Mouse (Mus musculus): Measurements from ENCODE around the gene Cdkn1a. TPM values are rescaled to one million over a fixed set of nuclear protein-coding genes. Genes with fewer than 3 reads are reported as not detected.
A peak's percentile ranks its signal among the peaks of the same experiment; 100 is the strongest.

Gene Cdkn1a
- polyA plus RNA-seq, 1 experiment, result 197 TPM

DNA sequence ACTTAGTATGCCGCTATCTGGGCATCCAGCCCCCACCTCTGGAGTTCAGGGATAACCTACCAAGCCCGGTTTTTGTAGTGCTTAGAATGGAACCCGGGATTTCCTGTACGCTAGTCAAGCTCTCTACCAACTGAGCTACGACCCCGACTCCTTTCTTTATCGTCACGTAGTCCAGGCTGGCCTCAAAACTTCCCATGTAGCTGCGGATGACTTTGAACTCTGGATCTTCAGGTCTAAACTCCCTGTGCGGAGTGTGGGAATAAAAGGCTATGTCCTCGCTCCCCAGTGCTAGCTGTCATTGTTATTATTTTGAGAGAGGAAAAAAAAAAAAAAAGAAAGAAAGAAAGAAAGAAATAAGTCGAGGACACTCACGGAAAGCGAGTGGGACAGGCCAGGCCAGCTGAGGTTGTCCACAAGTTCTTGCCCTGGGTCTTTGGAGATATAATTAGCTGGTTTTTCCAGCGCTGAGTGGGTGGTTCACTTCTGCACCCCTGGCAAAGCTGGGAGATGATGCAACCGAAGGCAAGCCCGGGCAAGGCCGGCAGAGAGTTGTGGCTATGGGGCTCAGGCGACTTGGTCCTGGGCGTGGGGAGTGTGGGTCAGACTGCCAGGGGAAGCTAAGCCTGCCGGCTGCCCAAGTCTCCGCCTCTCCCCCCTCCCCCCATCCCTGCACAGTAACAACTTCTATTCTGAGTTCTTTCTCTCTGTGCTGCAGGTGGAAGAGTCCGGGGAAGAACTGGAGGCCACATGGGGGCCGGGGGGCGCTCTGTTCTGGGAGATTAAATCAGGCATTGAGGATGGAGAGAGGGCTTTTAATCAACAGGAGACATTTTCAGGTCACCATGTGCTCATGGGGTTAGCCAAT lies 12.0 kb upstream of the Cdkn1a start:
- H3K4me3 ChIP-seq (ENCODE audit: insufficient read depth, low read length), result peak overlapping the region; percentile 90
- peak overlapping the region; percentile 100 for H3K27ac ChIP-seq (ENCODE audit: insufficient read depth, low read depth, low read length)
- H3K4me1 ChIP-seq (ENCODE audit: control insufficient read depth, insufficient read depth, low read length), result peaks cover 38% of the 10 kb centered on the region
- TF ChIP-seq CTCF (IDR thresholded peaks at IDR 0.05; ENCODE audit: low read depth, low read length) (no peak), POLR2A (IDR thresholded peaks at IDR 0.05; ENCODE audit: borderline replicate concordance, low read depth, low read length) (no peak)

DNA sequence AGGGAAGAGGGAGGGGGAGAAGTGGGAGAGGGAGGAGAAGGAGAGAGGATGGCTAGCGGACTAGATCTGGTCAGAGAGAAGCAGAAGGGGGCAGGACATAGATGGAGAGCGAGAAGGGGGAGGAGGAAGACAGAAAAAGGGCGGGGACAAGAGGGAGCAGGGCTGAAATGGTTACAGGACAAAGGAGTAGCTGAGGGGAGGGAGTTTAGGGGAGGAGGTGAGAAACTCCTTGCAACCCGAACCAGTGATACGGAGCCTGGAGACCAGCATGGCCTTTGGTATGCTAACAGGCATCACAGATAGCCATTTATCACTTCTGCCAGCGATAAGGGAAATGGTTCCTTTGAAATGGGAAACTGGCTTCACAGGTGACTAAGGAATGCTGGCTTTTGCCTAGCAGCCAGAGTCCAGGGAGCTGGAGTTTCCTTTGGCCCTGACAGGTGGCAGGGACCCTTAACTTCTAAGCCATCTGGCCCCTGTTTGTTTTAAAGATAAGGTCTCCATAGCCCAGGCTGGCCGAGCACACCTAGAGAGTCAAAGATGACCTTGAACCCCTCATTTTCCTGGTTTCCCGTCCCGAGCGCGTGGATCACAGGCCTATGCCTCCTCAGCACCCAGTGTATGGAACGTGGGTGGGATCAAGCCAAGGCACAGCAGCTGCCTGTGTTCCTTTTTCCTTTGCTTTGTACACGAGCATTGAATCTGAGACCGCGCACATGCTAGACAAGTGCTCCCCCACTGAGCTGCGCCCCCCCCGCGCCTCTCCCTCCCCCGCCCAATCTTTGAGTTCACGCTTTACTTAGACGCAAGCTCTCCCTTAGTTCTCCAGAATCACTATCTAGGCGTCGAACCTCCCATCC lies 9.8 kb upstream of the Cdkn1a start:
- H3K4me3 ChIP-seq (ENCODE audit: insufficient read depth, low read length), result peak overlapping the region; percentile 37
- TF ChIP-seq POLR2A (IDR thresholded peaks at IDR 0.05; ENCODE audit: borderline replicate concordance, low read depth, low read length) (no peak), CTCF (IDR thresholded peaks at IDR 0.05; ENCODE audit: low read depth, low read length) (no peak)
- H3K4me1 ChIP-seq (ENCODE audit: control insufficient read depth, insufficient read depth, low read length), result peaks cover 34% of the 10 kb centered on the region
- H3K27ac ChIP-seq (ENCODE audit: insufficient read depth, low read depth, low read length), result peak overlapping the region; percentile 84

DNA sequence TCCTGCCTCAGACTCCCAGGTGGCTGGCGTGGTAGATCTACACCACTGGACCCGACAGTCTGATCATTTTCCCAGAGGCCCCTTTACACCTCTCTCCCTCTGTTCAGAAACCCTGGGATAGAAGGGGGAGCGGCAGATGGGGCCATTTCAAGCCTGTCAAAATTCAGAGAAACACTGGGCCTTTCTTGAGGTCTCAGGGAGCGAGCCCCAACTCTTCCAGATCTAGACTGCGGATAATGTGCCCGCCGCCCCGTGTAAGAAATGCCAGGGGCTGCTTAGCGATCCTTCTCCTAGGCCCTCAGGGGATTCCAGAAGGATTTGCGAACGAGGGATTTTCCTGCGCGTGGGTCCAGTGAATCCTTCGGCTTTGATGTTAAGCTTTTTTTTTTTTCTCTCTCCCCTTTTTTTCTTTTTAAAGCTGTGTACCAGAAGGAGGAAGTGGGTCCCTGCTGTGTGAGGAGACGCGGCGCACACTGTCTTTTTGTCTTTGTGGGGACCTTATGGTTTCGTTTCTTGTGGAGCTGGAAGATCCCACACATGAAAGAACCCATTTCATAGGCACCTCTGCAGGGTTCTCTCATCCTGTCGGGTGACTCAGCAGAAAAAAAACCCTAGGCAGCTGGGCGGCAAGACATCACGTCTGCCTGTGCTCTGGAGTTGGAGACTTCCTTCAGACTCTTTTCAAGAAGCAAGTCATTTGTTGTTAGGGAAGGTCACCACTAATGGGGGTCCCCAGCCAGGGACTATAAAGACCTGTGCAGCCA lies 9.0 kb upstream of the Cdkn1a start:
- H3K4me1 ChIP-seq (ENCODE audit: control insufficient read depth, insufficient read depth, low read length), result peaks cover 32% of the 10 kb centered on the region
- no peak for TF ChIP-seq CTCF (IDR thresholded peaks at IDR 0.05; ENCODE audit: low read depth, low read length)
- TF ChIP-seq POLR2A (IDR thresholded peaks at IDR 0.05; ENCODE audit: borderline replicate concordance, low read depth, low read length), result no peak
- H3K4me3 ChIP-seq (ENCODE audit: insufficient read depth, low read length), result peak overlapping the region; percentile 29
- peak overlapping the region; percentile 84 for H3K27ac ChIP-seq (ENCODE audit: insufficient read depth, low read depth, low read length)

DNA sequence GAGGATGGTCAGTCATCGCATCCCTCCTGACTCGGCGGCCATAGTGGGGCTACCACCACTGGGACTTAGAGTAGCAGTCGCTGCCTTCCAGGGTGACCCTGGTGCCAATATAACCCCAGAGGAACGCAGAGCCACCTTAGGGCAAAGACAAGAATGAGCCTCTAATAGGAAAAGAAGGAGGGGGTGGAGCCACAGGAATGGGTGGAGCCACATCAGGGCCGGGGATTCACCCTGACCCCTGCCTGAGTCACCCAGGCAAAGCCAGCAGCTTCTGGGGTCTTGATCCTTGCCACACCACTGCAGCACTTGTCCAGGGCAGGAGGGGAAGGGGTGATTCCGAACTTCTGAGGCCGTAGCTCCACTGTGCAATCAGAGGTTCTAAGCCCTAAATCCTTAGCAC lies 7.2 kb upstream of the Cdkn1a start:
- Histone ChIP-seq H3K27ac (ENCODE audit: insufficient read depth, low read depth, low read length) (no peak overlapping the region), H3K4me1 (ENCODE audit: control insufficient read depth, insufficient read depth, low read length) (peaks cover 24% of the 10 kb centered on the region), H3K4me3 (ENCODE audit: insufficient read depth, low read length) (no peak overlapping the region)
- no peak for TF ChIP-seq POLR2A (IDR thresholded peaks at IDR 0.05; ENCODE audit: borderline replicate concordance, low read depth, low read length)
- no peak for TF ChIP-seq CTCF (IDR thresholded peaks at IDR 0.05; ENCODE audit: low read depth, low read length)

DNA sequence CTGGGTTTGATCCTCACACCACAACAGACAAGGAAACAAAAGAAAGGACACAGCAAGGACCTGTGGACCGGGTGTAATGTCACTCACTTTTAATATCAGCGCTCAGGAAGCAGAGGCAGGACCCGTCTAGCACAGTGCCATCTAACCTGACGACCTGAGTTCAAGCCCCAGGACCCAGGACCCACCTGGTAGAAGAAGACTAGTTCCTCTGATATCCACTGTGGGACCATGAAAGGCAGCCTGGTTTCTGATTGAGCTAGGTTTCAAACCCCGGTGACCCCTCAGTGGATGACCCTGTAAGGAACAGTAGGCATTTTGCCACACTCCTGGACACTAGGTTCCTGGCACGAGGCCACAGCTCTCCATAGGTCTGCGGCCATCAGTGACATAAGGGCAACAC lies 6.1 kb upstream of the Cdkn1a start:
- Histone ChIP-seq H3K27ac (ENCODE audit: insufficient read depth, low read depth, low read length) (no peak overlapping the region), H3K4me3 (ENCODE audit: insufficient read depth, low read length) (no peak overlapping the region), H3K4me1 (ENCODE audit: control insufficient read depth, insufficient read depth, low read length) (peaks cover 25% of the 10 kb centered on the region)
- no peak for TF ChIP-seq CTCF (IDR thresholded peaks at IDR 0.05; ENCODE audit: low read depth, low read length)
- TF ChIP-seq POLR2A (IDR thresholded peaks at IDR 0.05; ENCODE audit: borderline replicate concordance, low read depth, low read length), result no peak

DNA sequence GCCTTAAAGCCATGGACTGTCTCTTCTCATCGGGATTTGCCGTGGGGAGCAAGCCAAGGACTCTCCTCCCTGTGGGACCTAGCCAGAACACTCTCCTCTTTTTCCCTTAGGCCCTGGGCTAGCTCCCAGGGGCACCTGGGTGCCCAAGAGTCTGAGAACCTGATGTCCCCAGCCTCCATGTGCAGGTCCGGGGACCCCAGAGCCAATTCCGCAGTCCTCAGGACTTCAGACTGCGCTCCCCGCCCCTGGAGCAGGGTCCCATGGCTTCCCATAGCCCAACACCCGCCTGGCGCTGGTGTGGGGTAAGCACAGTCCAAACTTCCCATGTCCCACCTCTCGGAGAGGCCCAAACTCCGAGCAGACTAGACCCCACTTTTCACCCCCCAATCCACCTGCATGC lies 5.5 kb upstream of the Cdkn1a start:
- Histone ChIP-seq H3K27ac (ENCODE audit: insufficient read depth, low read depth, low read length) (no peak overlapping the region), H3K4me3 (ENCODE audit: insufficient read depth, low read length) (no peak overlapping the region), H3K4me1 (ENCODE audit: control insufficient read depth, insufficient read depth, low read length) (peaks cover 28% of the 10 kb centered on the region)
- no peak for TF ChIP-seq POLR2A (IDR thresholded peaks at IDR 0.05; ENCODE audit: borderline replicate concordance, low read depth, low read length)
- TF ChIP-seq CTCF (IDR thresholded peaks at IDR 0.05; ENCODE audit: low read depth, low read length), result no peak

DNA sequence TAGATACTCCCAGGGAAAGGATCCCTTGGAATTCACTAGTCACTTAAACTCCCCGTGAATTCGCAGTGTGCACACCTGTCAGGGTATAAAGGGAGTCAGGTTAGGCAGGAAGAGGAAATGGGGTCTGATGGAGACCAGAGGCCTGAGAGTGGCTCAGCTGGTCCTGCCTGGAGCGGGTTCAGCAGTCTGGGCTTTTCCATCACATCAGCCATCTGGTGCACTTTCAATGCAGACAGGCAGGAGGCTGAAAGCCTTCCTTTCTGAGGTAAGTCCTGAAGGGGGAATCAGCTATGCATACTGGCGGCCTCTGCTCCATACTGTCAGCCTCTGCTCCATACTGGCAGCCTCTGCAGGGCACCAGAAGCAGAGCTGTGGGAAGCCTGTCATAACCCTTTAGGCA lies 3.9 kb upstream of the Cdkn1a start:
- Histone ChIP-seq H3K4me3 (ENCODE audit: insufficient read depth, low read length) (no peak overlapping the region), H3K27ac (ENCODE audit: insufficient read depth, low read depth, low read length) (no peak overlapping the region), H3K4me1 (ENCODE audit: control insufficient read depth, insufficient read depth, low read length) (peaks cover 18% of the 10 kb centered on the region)
- no peak for TF ChIP-seq POLR2A (IDR thresholded peaks at IDR 0.05; ENCODE audit: borderline replicate concordance, low read depth, low read length)
- no peak for TF ChIP-seq CTCF (IDR thresholded peaks at IDR 0.05; ENCODE audit: low read depth, low read length)

DNA sequence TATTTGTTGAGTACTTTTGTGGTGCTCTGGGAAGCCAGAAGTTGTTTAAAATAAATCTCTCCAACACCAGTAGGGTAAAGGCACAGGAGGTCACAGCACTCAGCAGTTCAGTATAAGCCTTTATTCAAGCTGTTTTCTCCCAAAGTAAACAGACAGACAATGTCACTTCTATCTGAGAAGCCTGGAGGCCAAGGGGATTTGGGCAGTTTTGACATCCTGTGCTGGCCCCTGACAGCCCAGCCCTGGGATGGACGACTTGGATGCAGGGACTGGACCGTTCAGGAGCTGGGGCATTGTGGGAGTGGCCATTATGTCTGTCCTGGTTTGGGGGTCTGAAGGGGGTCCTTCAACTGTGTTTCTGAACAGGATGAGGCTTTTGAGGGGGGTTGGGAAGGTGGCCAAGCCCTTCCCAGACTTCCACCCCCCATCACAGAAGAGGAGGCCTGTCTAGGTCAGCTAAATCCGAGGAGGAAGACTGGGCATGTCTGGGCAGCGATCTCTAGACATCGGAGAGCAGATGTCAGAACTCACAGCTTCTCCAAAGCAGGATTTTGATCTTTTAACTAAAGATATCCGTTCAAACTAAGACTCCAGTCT lies 670 bp downstream of the Cdkn1a start:
- peak overlapping the region; percentile 74 for H3K4me3 ChIP-seq (ENCODE audit: insufficient read depth, low read length)
- 0 out of 2 replicates have a peak, but pooled peaks have one; percentile 16 for TF ChIP-seq POLR2A (IDR thresholded peaks at IDR 0.05; ENCODE audit: borderline replicate concordance, low read depth, low read length)
- TF ChIP-seq CTCF (IDR thresholded peaks at IDR 0.05; ENCODE audit: low read depth, low read length), result no peak
- peak overlapping the region; percentile 96 for H3K27ac ChIP-seq (ENCODE audit: insufficient read depth, low read depth, low read length)
- H3K4me1 ChIP-seq (ENCODE audit: control insufficient read depth, insufficient read depth, low read length), result peaks cover 16% of the 10 kb centered on the region

DNA sequence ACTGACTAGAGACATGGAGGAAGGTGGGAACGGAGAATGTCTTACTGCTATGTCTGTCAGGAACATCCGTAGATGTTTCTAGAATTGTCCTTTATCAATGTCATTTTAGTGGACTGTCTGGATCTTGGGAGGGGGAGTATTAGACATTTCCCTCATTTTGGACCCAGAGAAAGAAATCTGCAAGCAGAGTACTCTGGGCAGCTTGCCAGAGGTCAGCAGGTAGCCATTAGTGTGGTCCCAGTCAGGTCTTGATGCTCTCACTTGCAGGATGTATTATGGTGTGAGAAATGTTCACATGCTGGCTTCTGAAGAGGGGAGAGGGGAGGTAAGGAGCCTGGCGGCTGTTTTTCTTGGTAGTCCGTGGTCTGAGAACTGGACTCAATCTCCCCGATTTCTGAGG lies 1.7 kb downstream of the Cdkn1a start:
- H3K27ac ChIP-seq (ENCODE audit: insufficient read depth, low read depth, low read length), result peak overlapping the region; percentile 96
- TF ChIP-seq CTCF (IDR thresholded peaks at IDR 0.05; ENCODE audit: low read depth, low read length) (no peak), POLR2A (IDR thresholded peaks at IDR 0.05; ENCODE audit: borderline replicate concordance, low read depth, low read length) (no peak)
- H3K4me1 ChIP-seq (ENCODE audit: control insufficient read depth, insufficient read depth, low read length), result peaks cover 20% of the 10 kb centered on the region
- peak overlapping the region; percentile 74 for H3K4me3 ChIP-seq (ENCODE audit: insufficient read depth, low read length)
